Mouse (Mus musculus) forebrain, embryonic 15.5 days (tissue): ENCODE data around the gene Nrxn2. TPM values are rescaled to one million over a fixed set of nuclear protein-coding genes. Genes with fewer than 3 reads are reported as not detected.

ENCODE experiments used
- ATAC-seq: fragments of 200-750 bp; cut with Nextera tagmentation; replicated peaks from 2 replicates; pipeline ENCODE4 v1.8.0; 2017; ENCODE audit warnings: mild to moderate bottlenecking, moderate TSS enrichment, moderate library complexity
- H3K27ac ChIP-seq: fragments of 300-500 bp; sonication (generic); replicated peaks from 2 replicates; pipeline ENCODE4 v1.5.1; 2015; ENCODE audit warnings: mild to moderate bottlenecking, inconsistent platforms
- H3K27me3 ChIP-seq: fragments of 300-500 bp; sonication (generic); 2 replicates; pipeline ENCODE4 v1.6.1; 2015; ENCODE audit warnings: inconsistent platforms
- H3K36me3 ChIP-seq: fragments of 300-500 bp; sonication (generic); 2 replicates; pipeline ENCODE4 v1.6.1; 2015; ENCODE audit warnings: mild to moderate bottlenecking, inconsistent platforms
- H3K4me1 ChIP-seq: fragments of 300-500 bp; sonication (generic); 2 replicates; pipeline ENCODE4 v1.6.1; 2015; ENCODE audit warnings: inconsistent platforms
- H3K4me2 ChIP-seq: fragments of 300-500 bp; sonication (generic); replicated peaks from 2 replicates; pipeline ENCODE4 v1.6.1; 2015; ENCODE audit warnings: mild to moderate bottlenecking, inconsistent platforms
- H3K4me3 ChIP-seq: fragments of 300-500 bp; sonication (generic); 2 replicates; pipeline ENCODE4 v1.5.1; 2015; ENCODE audit warnings: mild to moderate bottlenecking, inconsistent platforms
- H3K9ac ChIP-seq: fragments of 300-500 bp; sonication (generic); replicated peaks from 2 replicates; pipeline ENCODE4 v1.6.1; 2015; ENCODE audit warnings: mild to moderate bottlenecking, inconsistent platforms
- H3K9me3 ChIP-seq: fragments of 300-500 bp; sonication (generic); 2 replicates; pipeline ENCODE4 v1.6.1; 2016; ENCODE audit warnings: inconsistent platforms
- WGBS: fragments of 180-500 bp; shearing (Covaris S2); methylation state at CpG from one replicate; pipeline ENCODE4 v1.1.7; 2015; ENCODE audit warnings: mixed read lengths; 5-methylcytosine and 5-hydroxymethylcytosine counted together
- microRNA-seq: library from miRNA; unstranded; fragments of <30 nt; microRNA quantifications from one replicate; pipeline ENCODE4, GENCODE M21; 2016
- polyA plus RNA-seq: library from polyadenylated mRNA; unstranded; fragments of >200 nt; fragmentation: Nextera tagmentation; extraction: Ambion mirVana; gene quantifications from 2 replicates; pipeline ENCODE4 v1.2.1, GENCODE M21; 2015

Nrxn2 gene
- polyA plus RNA-seq, 1 experiment from 2014 or later = 32.4 TPM

GRCm38 (mm10) chr19:6559576-6559975 lies 141.0 kb downstream of the Nrxn2 start:
- no peak overlapping the region for H3K4me2 ChIP-seq
- H3K27me3 ChIP-seq = no peaks in the 10 kb centered on the region
- H3K4me1 ChIP-seq = no peaks in the 10 kb centered on the region
- no peak overlapping the region for H3K9ac ChIP-seq
- H3K9me3 ChIP-seq = no peaks in the 10 kb centered on the region
- no peak overlapping the region for H3K27ac ChIP-seq
- H3K4me3 ChIP-seq = no peak overlapping the region
- 62% methylated on average over 4 of the region's 4 CpGs for WGBS
- no peaks in the 10 kb centered on the region for H3K36me3 ChIP-seq
- no peak for ATAC-seq

- Histone ChIP-seq H3K36me3 (no peaks in the 10 kb centered on the region), H3K4me1 (no peaks in the 10 kb centered on the region), H3K27me3 (no peaks in the 10 kb centered on the region), H3K4me2 (no peak overlapping the region), H3K4me3 (no peak overlapping the region), H3K9ac (no peak overlapping the region), H3K9me3 (no peaks in the 10 kb centered on the region), H3K27ac (no peak overlapping the region)
- ATAC-seq = no peak
- WGBS = 70% methylated on average over 7 of the region's 7 CpGs
Observed at GRCm38 (mm10) chr19:6560246-6560815, 141.8 kb downstream of the Nrxn2 start.

- no peaks in the 10 kb centered on the region for H3K4me1 ChIP-seq
- H3K9me3 ChIP-seq = no peaks in the 10 kb centered on the region
- H3K36me3 ChIP-seq = no peaks in the 10 kb centered on the region
- no peak overlapping the region for H3K4me2 ChIP-seq
- H3K27me3 ChIP-seq = no peaks in the 10 kb centered on the region
- no peak overlapping the region for H3K9ac ChIP-seq
- 88% methylated on average over 6 of the region's 6 CpGs for whole genome bisulfite sequencing
- ATAC-seq = no peak
- H3K4me3 ChIP-seq = no peak overlapping the region
- H3K27ac ChIP-seq = no peak overlapping the region
Observed at GRCm38 (mm10) chr19:6565136-6565535, 146.6 kb downstream of the Nrxn2 start.

- no peaks in the 10 kb centered on the region for H3K9me3 ChIP-seq
- no peaks in the 10 kb centered on the region for H3K4me1 ChIP-seq
- WGBS = 51% methylated on average over 2 of the region's 2 CpGs
- no peak overlapping the region for H3K4me2 ChIP-seq
- no peaks in the 10 kb centered on the region for H3K36me3 ChIP-seq
- H3K27ac ChIP-seq = no peak overlapping the region
- no peak for ATAC-seq
- no peak overlapping the region for H3K9ac ChIP-seq
- H3K27me3 ChIP-seq = no peaks in the 10 kb centered on the region
- H3K4me3 ChIP-seq = no peak overlapping the region
Observed at GRCm38 (mm10) chr19:6566450-6566849, 147.9 kb downstream of the Nrxn2 start.

GRCm38 (mm10) chr19:6569021-6569420 lies 150.5 kb downstream of the Nrxn2 start:
- Histone ChIP-seq H3K4me1 (no peaks in the 10 kb centered on the region), H3K27ac (no peak overlapping the region), H3K27me3 (no peaks in the 10 kb centered on the region), H3K4me3 (no peak overlapping the region), H3K9me3 (no peaks in the 10 kb centered on the region), H3K36me3 (no peaks in the 10 kb centered on the region), H3K9ac (no peak overlapping the region), H3K4me2 (no peak overlapping the region)
- ATAC-seq = no peak
- WGBS = 76% methylated on average over 5 of the region's 5 CpGs

- H3K9ac ChIP-seq = no peak overlapping the region
- H3K27ac ChIP-seq = no peak overlapping the region
- 25% methylated on average over 5 of the region's 5 CpGs for WGBS
- H3K27me3 ChIP-seq = no peaks in the 10 kb centered on the region
- no peaks in the 10 kb centered on the region for H3K9me3 ChIP-seq
- H3K4me1 ChIP-seq = no peaks in the 10 kb centered on the region
- H3K36me3 ChIP-seq = no peaks in the 10 kb centered on the region
- no peak overlapping the region for H3K4me2 ChIP-seq
- no peak for ATAC-seq
- no peak overlapping the region for H3K4me3 ChIP-seq
Observed at GRCm38 (mm10) chr19:6569561-6569960, 151.0 kb downstream of the Nrxn2 start.

- Histone ChIP-seq H3K4me3 (no peak overlapping the region), H3K27me3 (no peaks in the 10 kb centered on the region), H3K9me3 (no peaks in the 10 kb centered on the region), H3K4me2 (no peak overlapping the region), H3K27ac (no peak overlapping the region), H3K36me3 (no peaks in the 10 kb centered on the region), H3K9ac (no peak overlapping the region), H3K4me1 (no peaks in the 10 kb centered on the region)
- 73% methylated on average over 5 of the region's 5 CpGs for WGBS
- ATAC-seq = no peak
Observed at GRCm38 (mm10) chr19:6571476-6571875, 152.9 kb downstream of the Nrxn2 start.

GRCm38 (mm10) chr19:6572001-6572400 lies 153.5 kb downstream of the Nrxn2 start:
- Histone ChIP-seq H3K27me3 (no peaks in the 10 kb centered on the region), H3K4me3 (no peak overlapping the region), H3K27ac (no peak overlapping the region), H3K9me3 (no peaks in the 10 kb centered on the region), H3K4me2 (no peak overlapping the region), H3K4me1 (peaks cover 4% of the 10 kb centered on the region), H3K36me3 (no peaks in the 10 kb centered on the region), H3K9ac (no peak overlapping the region)
- 39% methylated on average over 4 of the region's 4 CpGs for WGBS
- no peak for ATAC-seq

Small RNA genes within 50 kb of the gene (microRNA-seq; reads per million reads assigned to microRNA genes)
- not detected for gene Gm26460

Other genes starting within 250 kb of the Nrxn2 start
- gene Majin, start 234.3 kb upstream of the Nrxn2 start, polyA plus RNA-seq = not detected in 2 replicates
- not detected in 2 replicates for gene Gpha2, start 192.4 kb upstream of the Nrxn2 start, polyA plus RNA-seq
- 95.5 and 98.5 TPM in 2 replicates for gene Ppp2r5b, start 182.9 kb upstream of the Nrxn2 start, polyA plus RNA-seq
- gene Atg2a, start 177.1 kb upstream of the Nrxn2 start, polyA plus RNA-seq = 9.7 and 10.1 TPM in 2 replicates
- 88.1 TPM in 2 replicates for gene Ehd1, start 142.0 kb upstream of the Nrxn2 start, polyA plus RNA-seq
- 0.31 and 0.67 TPM in 2 replicates for gene Cdc42bpg, start 112.3 kb upstream of the Nrxn2 start, polyA plus RNA-seq
- gene Men1, start 83.8 kb upstream of the Nrxn2 start, polyA plus RNA-seq = 94.6 and 97.7 TPM in 2 replicates
- gene Map4k2, start 77.6 kb upstream of the Nrxn2 start, polyA plus RNA-seq = 12.7 and 14.1 TPM in 2 replicates
- 119 and 134 TPM in 2 replicates for gene Sf1, start 55.0 kb upstream of the Nrxn2 start, polyA plus RNA-seq
- gene Pygm, start 34.3 kb upstream of the Nrxn2 start, polyA plus RNA-seq = 3.4 and 3.5 TPM in 2 replicates
- 34.6 and 41.3 TPM in 2 replicates for gene Rasgrp2, start 19.4 kb upstream of the Nrxn2 start, polyA plus RNA-seq
- 0.10 TPM in 1 of 2 replicates, not detected in the other for gene Slc22a12, start 124.3 kb downstream of the Nrxn2 start, polyA plus RNA-seq